8 mouse cellular contexts compared by ENCODE assay signal in the genomic region with DNA sequence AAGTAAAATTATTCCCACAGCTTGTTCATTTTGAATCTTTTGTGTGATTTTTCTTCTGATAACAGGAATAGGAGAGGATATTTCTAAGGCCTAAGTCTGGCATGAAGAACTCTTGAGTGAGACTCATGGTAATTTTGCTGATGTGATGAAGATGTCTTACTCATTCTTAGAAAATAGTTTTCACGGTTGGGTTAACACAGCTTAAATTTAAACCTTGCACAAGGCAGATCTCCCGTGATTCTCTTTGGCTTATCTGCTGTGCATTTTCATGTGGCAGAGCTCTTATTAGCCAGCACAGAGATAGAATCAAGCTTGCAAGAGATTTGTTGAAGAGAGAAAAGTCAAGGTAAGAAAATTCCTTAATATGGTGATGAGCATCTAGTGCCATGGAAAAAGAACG. TPM values are rescaled to one million over a fixed set of nuclear protein-coding genes. Genes with fewer than 3 reads are reported as not detected.
DNase-seq lines count a peak whose midpoint lies in the region; ATAC-seq and TF ChIP-seq lines count a peak whose summit lies in the region.

A gene (plus strand): TSS at position 235 of the 400 bp plus-strand sequence.

- no peak within 1 kb of the TSS for H3K4me2 ChIP-seq in forebrain, embryonic 11.5 days (ENCODE audit: low read depth, low read length, severe bottlenecking)
- no peak within 1 kb of the TSS for H3K4me2 ChIP-seq in hindbrain, embryonic 13.5 days
- no peak within 1 kb of the TSS for H3K4me2 ChIP-seq in liver, embryonic 16.5 days (ENCODE audit: low read depth, low read length)

- H3K27ac ChIP-seq in forebrain, embryonic 11.5 days (ENCODE audit: low read depth, low read length) = no peak within 1 kb of the TSS
- no peak within 1 kb of the TSS for H3K27ac ChIP-seq in hindbrain, embryonic 13.5 days
- H3K27ac ChIP-seq in liver, embryonic 16.5 days (ENCODE audit: low read length) = no peak within 1 kb of the TSS

- no peaks in the 10 kb centered on the region for H3K4me1 ChIP-seq in lung, adult 2 months (ENCODE audit: control insufficient read depth, insufficient read depth, low read length)
- no peaks in the 10 kb centered on the region for H3K4me1 ChIP-seq in forebrain, embryonic 11.5 days (replicated peaks; ENCODE audit: control insufficient read depth, insufficient read depth, low read length)
- no peaks in the 10 kb centered on the region for H3K4me1 ChIP-seq in hindbrain, embryonic 13.5 days (replicated peaks)
- no peaks in the 10 kb centered on the region for H3K4me1 ChIP-seq in liver, embryonic 16.5 days (ENCODE audit: control insufficient read depth, low read depth, low read length)

- no peak within 1 kb of the TSS for H3K4me3 ChIP-seq in lung, adult 2 months (replicated peaks; ENCODE audit: extremely low read depth, low read depth, low read length)
- no peak within 1 kb of the TSS for H3K4me3 ChIP-seq in forebrain, embryonic 11.5 days (ENCODE audit: low read depth, low read length)
- H3K4me3 ChIP-seq in hindbrain, embryonic 13.5 days = no peak within 1 kb of the TSS
- no peak within 1 kb of the TSS for H3K4me3 ChIP-seq in liver, embryonic 16.5 days (ENCODE audit: low read depth, low read length)

- no peak within 1 kb of the TSS for H3K9ac ChIP-seq in forebrain, embryonic 11.5 days (ENCODE audit: low read length)
- no peak within 1 kb of the TSS for H3K9ac ChIP-seq in hindbrain, embryonic 13.5 days
- no peak within 1 kb of the TSS for H3K9ac ChIP-seq in liver, embryonic 16.5 days (ENCODE audit: low read depth, low read length)

- WGBS in lung, adult 2 months = 87% methylated on average over 3 of the region's 3 CpGs
- 89% methylated on average over 3 of the region's 3 CpGs for WGBS in forebrain, embryonic 11.5 days
- WGBS in hindbrain, embryonic 13.5 days = 89% methylated on average over 3 of the region's 3 CpGs
- 61% methylated on average over 3 of the region's 3 CpGs for WGBS in liver, embryonic 16.5 days (ENCODE audit: insufficient replicate concordance)

- no peak for ATAC-seq in forebrain, embryonic 11.5 days (replicated peaks; ENCODE audit: low FRiP score)
- no peak for ATAC-seq in hindbrain, embryonic 13.5 days (ENCODE audit: low FRiP score)
- no peak for ATAC-seq in liver, embryonic 16.5 days (ENCODE audit: low read depth)
- ATAC-seq in granulocyte monocyte progenitor cell, adult 5-6 weeks (replicated peaks; ENCODE audit: poor library complexity, severe bottlenecking) = no peak
- ATAC-seq in erythroblast, adult 5-6 weeks (replicated peaks; ENCODE audit: low FRiP score, poor library complexity, severe bottlenecking) = no peak

- no peaks in the 10 kb centered on the region for H3K27me3 ChIP-seq in forebrain, embryonic 11.5 days (ENCODE audit: control insufficient read depth, insufficient read depth, low read length)
- H3K27me3 ChIP-seq in hindbrain, embryonic 13.5 days = no peaks in the 10 kb centered on the region
- no peaks in the 10 kb centered on the region for H3K27me3 ChIP-seq in liver, embryonic 16.5 days (ENCODE audit: control insufficient read depth, insufficient read depth, low read depth, low read length)

- no peak for TF ChIP-seq CTCF in lung, adult 2 months (IDR thresholded peaks at IDR 0.05; ENCODE audit: insufficient read depth, low read length)

- DNase-seq in lung, adult 2 months = no peak
- no peak for DNase-seq in lung, adult 18-20 months
- DNase-seq in forebrain, embryonic 11.5 days (ENCODE audit: low spot score) = no peak
- no peak for DNase-seq in adipocyte (ENCODE audit: low spot score)

- TF ChIP-seq POLR2A in lung, adult 2 months (IDR thresholded peaks at IDR 0.05; ENCODE audit: borderline replicate concordance, extremely low read depth, low read depth, low read length) = no peak

- no peaks in the 10 kb centered on the region for H3K9me3 ChIP-seq in forebrain, embryonic 11.5 days (ENCODE audit: control insufficient read depth, low read length)
- H3K9me3 ChIP-seq in hindbrain, embryonic 13.5 days = no peaks in the 10 kb centered on the region
- no peaks in the 10 kb centered on the region for H3K9me3 ChIP-seq in liver, embryonic 16.5 days (replicated peaks; ENCODE audit: control insufficient read depth, low read length)

- H3K36me3 ChIP-seq in forebrain, embryonic 11.5 days (ENCODE audit: control insufficient read depth, insufficient read depth, low read length) = no peaks in the 10 kb centered on the region
- H3K36me3 ChIP-seq in hindbrain, embryonic 13.5 days = no peaks in the 10 kb centered on the region
- no peaks in the 10 kb centered on the region for H3K36me3 ChIP-seq in liver, embryonic 16.5 days (ENCODE audit: control insufficient read depth, insufficient read depth)

RNA-seq across cellular contexts. Expression of the gene that starts here (rescaled TPM):
- 33.7 and 43.4 TPM in 2 replicates for polyA plus RNA-seq in lung, adult 2 months (2012; rRNA removed)
- polyA plus RNA-seq in forebrain, embryonic 11.5 days (2014; fragmentation: Nextera tagmentation; extraction: Ambion mirVana) = 53.9 and 55.6 TPM in 2 replicates
- 26.5 and 28.5 TPM in 2 replicates for polyA plus RNA-seq in hindbrain, embryonic 13.5 days (2015; fragmentation: Nextera tagmentation; extraction: Ambion mirVana)
- polyA plus RNA-seq in liver, embryonic 16.5 days (2015; fragmentation: Nextera tagmentation; extraction: Ambion mirVana) = 9.0 and 11.5 TPM in 2 replicates
- total RNA-seq in granulocyte monocyte progenitor cell, adult 5-6 weeks (2014; fragmentation: Nextera tagmentation) = 1.7 and 5.2 TPM in 2 replicates
- total RNA-seq in granulocyte monocyte progenitor cell, adult 5-6 weeks (2017) = 0.90 and 1.1 TPM in 2 replicates
- not detected in 2 replicates for total RNA-seq in erythroblast, adult 5-6 weeks (2015; ENCODE audit: low replicate concordance)
- 1.4 TPM in 1 of 2 replicates, not detected in the other for total RNA-seq in erythroblast, adult 5-6 weeks (2017; ENCODE audit: low replicate concordance)
